Mouse (Mus musculus): Measurements from ENCODE around the gene 9930022D16Rik.

Gene 9930022D16Rik

GRCm38 (mm10) chr11:109413617-109414016, at the start of gene 9930022D16Rik:
9930022D16Rik (plus strand) TSS chr11:109413917.
- no peak for DNase-seq (ENCODE audit: low read depth, low spot score)

- no peak for DNase-seq (ENCODE audit: low read depth, low spot score)
Measured at GRCm38 (mm10) chr11:109364337-109364736, 49.4 kb upstream of the 9930022D16Rik start.

- DNase-seq (ENCODE audit: low read depth, low spot score) = no peak
Measured at GRCm38 (mm10) chr11:109364881-109365280, 48.8 kb upstream of the 9930022D16Rik start.

GRCm38 (mm10) chr11:109365818-109366217, 47.9 kb upstream of the 9930022D16Rik start:
- DNase-seq (ENCODE audit: low read depth, low spot score) = no peak

- DNase-seq (ENCODE audit: low read depth, low spot score) = no peak
Measured at GRCm38 (mm10) chr11:109366802-109367579, 46.7 kb upstream of the 9930022D16Rik start.

GRCm38 (mm10) chr11:109369026-109369637, 44.6 kb upstream of the 9930022D16Rik start:
- DNase-seq (ENCODE audit: low read depth, low spot score) = no peak

GRCm38 (mm10) chr11:109375412-109375811, 38.3 kb upstream of the 9930022D16Rik start:
- DNase-seq (ENCODE audit: low read depth, low spot score) = no peak

GRCm38 (mm10) chr11:109376484-109377143, 37.1 kb upstream of the 9930022D16Rik start:
- no peak for DNase-seq (ENCODE audit: low read depth, low spot score)

- DNase-seq (ENCODE audit: low read depth, low spot score) = no peak
Measured at GRCm38 (mm10) chr11:109377477-109377876, 36.2 kb upstream of the 9930022D16Rik start.

- no peak for DNase-seq (ENCODE audit: low read depth, low spot score)
Measured at GRCm38 (mm10) chr11:109378051-109378450, 35.7 kb upstream of the 9930022D16Rik start.

GRCm38 (mm10) chr11:109380662-109381061, 33.1 kb upstream of the 9930022D16Rik start:
- no peak for DNase-seq (ENCODE audit: low read depth, low spot score)

- no peak for DNase-seq (ENCODE audit: low read depth, low spot score)
Measured at GRCm38 (mm10) chr11:109385296-109385695, 28.4 kb upstream of the 9930022D16Rik start.

GRCm38 (mm10) chr11:109389046-109389445, 24.7 kb upstream of the 9930022D16Rik start:
- DNase-seq (ENCODE audit: low read depth, low spot score) = no peak

- no peak for DNase-seq (ENCODE audit: low read depth, low spot score)
Measured at GRCm38 (mm10) chr11:109391200-109391599, 22.5 kb upstream of the 9930022D16Rik start.

- DNase-seq (ENCODE audit: low read depth, low spot score) = no peak
Measured at GRCm38 (mm10) chr11:109391760-109392159, 22.0 kb upstream of the 9930022D16Rik start.

GRCm38 (mm10) chr11:109392601-109393000, 21.1 kb upstream of the 9930022D16Rik start:
- no peak for DNase-seq (ENCODE audit: low read depth, low spot score)

GRCm38 (mm10) chr11:109394758-109395157, 19.0 kb upstream of the 9930022D16Rik start:
- no peak for DNase-seq (ENCODE audit: low read depth, low spot score)

GRCm38 (mm10) chr11:109395291-109395690, 18.4 kb upstream of the 9930022D16Rik start:
- no peak for DNase-seq (ENCODE audit: low read depth, low spot score)

GRCm38 (mm10) chr11:109406431-109406830, 7.3 kb upstream of the 9930022D16Rik start:
- no peak for DNase-seq (ENCODE audit: low read depth, low spot score)

GRCm38 (mm10) chr11:109410197-109410980, 3.3 kb upstream of the 9930022D16Rik start:
- DNase-seq (ENCODE audit: low read depth, low spot score) = no peak

GRCm38 (mm10) chr11:109414802-109415201, 1.1 kb downstream of the 9930022D16Rik start:
- DNase-seq (ENCODE audit: low read depth, low spot score) = no peak

Data from embryo, embryonic 11.5 days (tissue).